Mouse (Mus musculus) neural tube, embryonic 13.5 days (tissue): ENCODE data around the gene Gpr157. TPM values are rescaled to one million over a fixed set of nuclear protein-coding genes. Genes with fewer than 3 reads are reported as not detected.

Source experiments
- ATAC-seq: fragments of 200-750 bp; cut with Nextera tagmentation; 2 replicates; pipeline ENCODE4 v1.8.0; 2017; ENCODE audit warnings: low read depth, mild to moderate bottlenecking, moderate TSS enrichment, moderate library complexity
- H3K27ac ChIP-seq: fragments of 300-500 bp; sonication (generic); replicated peaks from 2 replicates; pipeline ENCODE4 v1.5.1; 2015; ENCODE audit warnings: moderate library complexity, mild to moderate bottlenecking, inconsistent platforms
- H3K27me3 ChIP-seq: fragments of 300-500 bp; sonication (generic); 2 replicates; pipeline ENCODE4 v1.6.1; 2015; ENCODE audit warnings: mild to moderate bottlenecking, inconsistent platforms
- H3K36me3 ChIP-seq: fragments of 300-500 bp; sonication (generic); 2 replicates; pipeline ENCODE4 v1.6.1; 2015; ENCODE audit warnings: mild to moderate bottlenecking, inconsistent platforms
- H3K4me1 ChIP-seq: fragments of 300-500 bp; sonication (generic); replicated peaks from 2 replicates; pipeline ENCODE4 v1.6.1; 2015; ENCODE audit warnings: inconsistent platforms
- H3K4me2 ChIP-seq: fragments of 300-500 bp; sonication (generic); 2 replicates; pipeline ENCODE4 v1.6.1; 2015; ENCODE audit warnings: inconsistent platforms, mild to moderate bottlenecking, moderate library complexity
- H3K4me3 ChIP-seq: fragments of 300-500 bp; sonication (generic); 2 replicates; pipeline ENCODE4 v1.5.1; 2015; ENCODE audit warnings: mild to moderate bottlenecking, inconsistent platforms
- H3K9ac ChIP-seq: fragments of 300-500 bp; sonication (generic); 2 replicates; pipeline ENCODE4 v1.6.1; 2015; ENCODE audit warnings: moderate library complexity, mild to moderate bottlenecking, inconsistent platforms
- H3K9me3 ChIP-seq: fragments of 300-500 bp; sonication (generic); 2 replicates; pipeline ENCODE4 v1.6.1; 2016; ENCODE audit warnings: inconsistent platforms
- WGBS: fragments of 180-500 bp; shearing (Covaris S2); methylation state at CpG from one replicate; pipeline ENCODE4 v1.1.7; 2015; 5-methylcytosine and 5-hydroxymethylcytosine counted together
- polyA plus RNA-seq: library from polyadenylated mRNA; unstranded; fragments of >200 nt; fragmentation: Nextera tagmentation; extraction: Ambion mirVana; gene quantifications from 2 replicates; pipeline ENCODE4 v1.2.1, GENCODE M21; 2015

The Gpr157 gene
- polyA plus RNA-seq, 1 experiment from 2014 or later, result 0.56 TPM

- Histone ChIP-seq H3K36me3 (no peaks in the 10 kb centered on the region), H3K27ac (no peak overlapping the region), H3K4me1 (peaks cover 17% of the 10 kb centered on the region), H3K4me3 (no peak overlapping the region), H3K4me2 (no peak overlapping the region), H3K9ac (no peak overlapping the region), H3K9me3 (no peaks in the 10 kb centered on the region), H3K27me3 (peaks cover 47% of the 10 kb centered on the region)
- no peak for ATAC-seq
- 94% methylated on average over 3 of the region's 3 CpGs for WGBS
These were observed 34.8 kb upstream of the Gpr157 start for GRCm38 (mm10) chr4:150052380-150052779.

DNA sequence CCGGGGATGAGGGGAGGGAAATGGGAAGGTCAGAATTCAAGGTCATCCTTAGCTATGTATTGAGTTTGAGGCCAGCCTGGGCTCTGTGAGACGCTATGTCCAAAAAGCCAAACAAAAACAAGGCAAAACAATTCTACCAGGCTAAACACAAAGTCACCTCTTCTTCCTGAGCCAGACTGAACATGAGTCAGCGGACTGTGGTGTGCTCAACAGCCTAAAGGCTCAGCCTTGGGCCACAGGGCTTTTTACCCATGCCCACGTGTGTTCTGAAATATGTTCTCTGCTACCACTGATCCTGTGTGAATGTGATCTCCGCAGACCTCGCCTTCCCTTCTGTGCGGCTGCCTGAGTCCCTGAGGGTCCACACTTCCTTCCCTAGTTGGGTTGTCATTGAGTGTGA is 31.0 kb upstream of the Gpr157 start:
- Histone ChIP-seq H3K27ac (no peak overlapping the region), H3K9me3 (no peaks in the 10 kb centered on the region), H3K4me2 (no peak overlapping the region), H3K9ac (no peak overlapping the region), H3K4me3 (no peak overlapping the region), H3K4me1 (0 out of 2 replicates have a peak, but pooled peaks cover 4% of the 10 kb centered on the region), H3K27me3 (peaks cover 9% of the 10 kb centered on the region), H3K36me3 (no peaks in the 10 kb centered on the region)
- WGBS, result 87% methylated on average over 7 of the region's 7 CpGs
- no peak for ATAC-seq

- Histone ChIP-seq H3K9ac (no peak overlapping the region), H3K36me3 (no peaks in the 10 kb centered on the region), H3K4me2 (no peak overlapping the region), H3K4me3 (no peak overlapping the region), H3K4me1 (0 out of 2 replicates have a peak, but pooled peaks cover 4% of the 10 kb centered on the region), H3K9me3 (no peaks in the 10 kb centered on the region), H3K27me3 (no peaks in the 10 kb centered on the region), H3K27ac (no peak overlapping the region)
- 91% methylated on average over 12 of the region's 12 CpGs for WGBS
- ATAC-seq, result no peak
These were observed 29.4 kb upstream of the Gpr157 start for GRCm38 (mm10) chr4:150057722-150058121.

GRCm38 (mm10) chr4:150059841-150060468 is 27.2 kb upstream of the Gpr157 start:
- WGBS, result 51% methylated on average over 9 of the region's 9 CpGs
- ATAC-seq, result no peak
- H3K9me3 ChIP-seq, result no peaks in the 10 kb centered on the region
- no peaks in the 10 kb centered on the region for H3K36me3 ChIP-seq
- no peak overlapping the region for H3K4me3 ChIP-seq
- no peaks in the 10 kb centered on the region for H3K27me3 ChIP-seq
- H3K9ac ChIP-seq, result no peak overlapping the region
- H3K4me1 ChIP-seq, result 0 out of 2 replicates have a peak, but pooled peaks cover 4% of the 10 kb centered on the region
- no peak overlapping the region for H3K27ac ChIP-seq
- no peak overlapping the region for H3K4me2 ChIP-seq

DNA sequence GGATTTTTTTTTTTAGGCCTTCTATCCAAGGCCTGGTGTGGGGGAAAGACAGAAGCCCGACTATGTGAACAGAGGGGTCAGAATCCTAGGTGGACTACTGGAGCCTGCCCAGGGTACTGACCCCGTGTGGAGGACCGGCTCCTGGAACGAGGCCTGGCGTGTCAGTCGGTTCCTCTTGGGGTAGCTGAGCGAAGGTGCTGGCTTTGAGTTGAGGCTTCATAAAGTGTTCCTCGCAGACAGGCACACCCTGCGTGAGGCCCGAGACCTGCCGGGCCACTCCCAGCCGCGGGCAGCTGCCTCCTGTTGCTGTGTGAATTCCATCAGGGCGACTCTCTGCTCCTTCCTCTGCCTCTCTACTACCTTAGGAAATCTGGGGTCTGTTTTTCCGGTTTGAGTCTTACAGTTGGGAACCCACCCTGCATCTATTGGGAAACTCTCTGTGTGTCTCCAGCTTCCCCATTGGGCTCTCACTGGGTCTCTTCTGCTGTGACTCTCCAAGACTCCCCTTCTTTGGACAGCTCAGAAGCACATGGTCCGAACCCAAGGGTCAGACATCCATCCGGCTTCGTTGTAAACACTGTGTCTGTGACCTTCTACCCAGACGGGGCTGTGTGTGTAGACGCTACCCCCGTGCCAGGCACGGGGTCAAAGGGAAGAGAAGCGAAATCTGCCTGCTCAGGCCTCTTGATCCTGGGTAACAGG is 26.5 kb upstream of the Gpr157 start:
- H3K27me3 ChIP-seq, result no peaks in the 10 kb centered on the region
- no peak overlapping the region for H3K4me2 ChIP-seq
- H3K4me3 ChIP-seq, result no peak overlapping the region
- H3K27ac ChIP-seq, result no peak overlapping the region
- 0 out of 2 replicates have a peak, but pooled peaks cover 4% of the 10 kb centered on the region for H3K4me1 ChIP-seq
- WGBS, result 80% methylated on average over 23 of the region's 23 CpGs
- no peak for ATAC-seq
- no peak overlapping the region for H3K9ac ChIP-seq
- H3K36me3 ChIP-seq, result no peaks in the 10 kb centered on the region
- H3K9me3 ChIP-seq, result no peaks in the 10 kb centered on the region

- Histone ChIP-seq H3K27ac (no peak overlapping the region), H3K36me3 (no peaks in the 10 kb centered on the region), H3K9ac (no peak overlapping the region), H3K9me3 (no peaks in the 10 kb centered on the region), H3K4me1 (0 out of 2 replicates have a peak, but pooled peaks cover 4% of the 10 kb centered on the region), H3K4me2 (no peak overlapping the region), H3K27me3 (no peaks in the 10 kb centered on the region), H3K4me3 (no peak overlapping the region)
- ATAC-seq, result no peak
- 81% methylated on average over 16 of the region's 16 CpGs for WGBS
These were observed 25.5 kb upstream of the Gpr157 start for GRCm38 (mm10) chr4:150061432-150062225.

DNA sequence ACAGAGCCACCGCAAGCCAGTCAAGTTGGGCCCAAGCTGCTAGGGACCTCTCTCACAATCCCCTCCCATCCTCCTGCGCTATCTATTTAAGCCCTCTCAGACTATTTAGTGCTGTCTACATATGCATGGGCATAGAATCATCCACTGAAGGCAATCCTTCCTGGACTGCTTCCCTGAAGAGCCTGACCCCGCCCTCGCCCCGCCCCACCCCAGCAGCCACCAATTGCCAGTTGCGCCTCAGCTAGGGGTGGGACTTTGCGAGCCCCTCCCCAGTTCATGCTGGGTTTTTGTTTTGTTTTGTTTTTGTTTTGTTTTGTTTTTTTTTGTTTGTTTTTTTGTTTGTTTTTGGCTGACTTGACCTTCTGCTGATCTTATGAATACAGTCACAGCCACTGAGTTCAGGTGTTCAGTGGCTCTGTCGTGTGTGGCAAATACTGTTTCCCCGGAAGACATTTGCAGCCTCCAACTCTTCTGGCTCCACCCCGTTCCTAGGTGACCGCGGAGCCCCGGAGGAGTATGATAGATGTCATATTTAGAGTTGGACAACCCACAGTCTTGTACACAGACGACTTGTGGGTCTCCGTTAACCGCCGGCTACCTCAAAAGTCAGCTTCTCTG is 20.4 kb upstream of the Gpr157 start:
- no peaks in the 10 kb centered on the region for H3K36me3 ChIP-seq
- H3K9me3 ChIP-seq, result no peaks in the 10 kb centered on the region
- no peak overlapping the region for H3K9ac ChIP-seq
- 83% methylated on average over 17 of the region's 17 CpGs for WGBS
- no peak overlapping the region for H3K27ac ChIP-seq
- ATAC-seq, result no peak
- no peaks in the 10 kb centered on the region for H3K27me3 ChIP-seq
- H3K4me1 ChIP-seq, result no peaks in the 10 kb centered on the region
- no peak overlapping the region for H3K4me3 ChIP-seq
- no peak overlapping the region for H3K4me2 ChIP-seq

GRCm38 (mm10) chr4:150068216-150068615 is 18.9 kb upstream of the Gpr157 start:
- ATAC-seq, result no peak
- Histone ChIP-seq H3K27me3 (no peaks in the 10 kb centered on the region), H3K4me2 (no peak overlapping the region), H3K27ac (no peak overlapping the region), H3K4me3 (no peak overlapping the region), H3K4me1 (0 out of 2 replicates have a peak, but pooled peaks cover 4% of the 10 kb centered on the region), H3K9me3 (no peaks in the 10 kb centered on the region), H3K36me3 (no peaks in the 10 kb centered on the region), H3K9ac (no peak overlapping the region)
- WGBS, result 46% methylated on average over 12 of the region's 12 CpGs

- H3K9me3 ChIP-seq, result no peaks in the 10 kb centered on the region
- H3K4me3 ChIP-seq, result no peak overlapping the region
- H3K9ac ChIP-seq, result no peak overlapping the region
- H3K27ac ChIP-seq, result no peak overlapping the region
- H3K36me3 ChIP-seq, result no peaks in the 10 kb centered on the region
- H3K4me1 ChIP-seq, result 0 out of 2 replicates have a peak, but pooled peaks cover 4% of the 10 kb centered on the region
- H3K27me3 ChIP-seq, result no peaks in the 10 kb centered on the region
- H3K4me2 ChIP-seq, result no peak overlapping the region
- WGBS, result 54% methylated on average over 8 of the region's 8 CpGs
- no peak for ATAC-seq
These were observed 17.0 kb upstream of the Gpr157 start for GRCm38 (mm10) chr4:150070136-150070535.

- no peaks in the 10 kb centered on the region for H3K36me3 ChIP-seq
- H3K9ac ChIP-seq, result no peak overlapping the region
- no peak for ATAC-seq
- no peak overlapping the region for H3K4me2 ChIP-seq
- no peaks in the 10 kb centered on the region for H3K9me3 ChIP-seq
- no peak overlapping the region for H3K27ac ChIP-seq
- no peak overlapping the region for H3K4me3 ChIP-seq
- 60% methylated on average over 15 of the region's 15 CpGs for WGBS
- H3K27me3 ChIP-seq, result no peaks in the 10 kb centered on the region
- 0 out of 2 replicates have a peak, but pooled peaks cover 4% of the 10 kb centered on the region for H3K4me1 ChIP-seq
These were observed 14.6 kb upstream of the Gpr157 start for GRCm38 (mm10) chr4:150072416-150073101.

GRCm38 (mm10) chr4:150073102-150073473 is 14.1 kb upstream of the Gpr157 start:
- no peak overlapping the region for H3K4me3 ChIP-seq
- H3K36me3 ChIP-seq, result no peaks in the 10 kb centered on the region
- H3K4me2 ChIP-seq, result no peak overlapping the region
- no peak overlapping the region for H3K27ac ChIP-seq
- H3K27me3 ChIP-seq, result no peaks in the 10 kb centered on the region
- no peak overlapping the region for H3K9ac ChIP-seq
- no peaks in the 10 kb centered on the region for H3K9me3 ChIP-seq
- ATAC-seq, result no peak
- H3K4me1 ChIP-seq, result 0 out of 2 replicates have a peak, but pooled peaks cover 4% of the 10 kb centered on the region
- WGBS, result 20% methylated on average over 8 of the region's 8 CpGs
